Mouse (Mus musculus) frontal cortex, adult (tissue): ENCODE measurements around the gene Tubb5.

Experiments
- ATAC-seq: cut with Nextera tagmentation; 2 replicates; pipeline ENCODE4 v1.9.2; 2017; ENCODE audit warnings: mild to moderate bottlenecking, moderate library complexity, mixed read lengths; ENCODE audit not compliant: low TSS enrichment

Tubb5 gene

GRCm38 (mm10) chr17:35825109-35825850 lies 12.8 kb downstream of the Tubb5 start:
- ATAC-seq: no peak

GRCm38 (mm10) chr17:35824402-35824801 lies 13.7 kb downstream of the Tubb5 start:
- ATAC-seq: no peak

- peak; percentile 56 for ATAC-seq
These were observed 14.9 kb downstream of the Tubb5 start, which contains the start of gene Flot1 for GRCm38 (mm10) chr17:35822964-35823937. Gene Flot1 (plus strand): TSS chr17:35823230.

- ATAC-seq: no peak
These were observed 15.5 kb downstream of the Tubb5 start for GRCm38 (mm10) chr17:35822564-35822963.

GRCm38 (mm10) chr17:35821439-35822430 lies 16.4 kb downstream of the Tubb5 start, which contains the start of gene Ier3:
Gene Ier3 (plus strand): TSS chr17:35821684.
- ATAC-seq: peak; percentile 50

GRCm38 (mm10) chr17:35820111-35820510 lies 18.0 kb downstream of the Tubb5 start:
- ATAC-seq: no peak

GRCm38 (mm10) chr17:35817226-35817625 lies 20.9 kb downstream of the Tubb5 start:
- no peak for ATAC-seq

- ATAC-seq: no peak
These were observed 21.4 kb downstream of the Tubb5 start for GRCm38 (mm10) chr17:35816686-35817085.

- ATAC-seq: 0 out of 2 replicates have a peak, but pooled peaks have one; percentile 25
These were observed 22.3 kb downstream of the Tubb5 start for GRCm38 (mm10) chr17:35815836-35816235.

- no peak for ATAC-seq
These were observed 23.4 kb downstream of the Tubb5 start for GRCm38 (mm10) chr17:35814678-35815077.

GRCm38 (mm10) chr17:35813653-35814052 lies 24.5 kb downstream of the Tubb5 start:
- no peak for ATAC-seq

- ATAC-seq: peak; percentile 44; the same call in 1 of the 2 replicates
These were observed 24.9 kb downstream of the Tubb5 start for GRCm38 (mm10) chr17:35813245-35813647.

GRCm38 (mm10) chr17:35812736-35813135 lies 25.4 kb downstream of the Tubb5 start:
- ATAC-seq: no peak

- ATAC-seq: no peak
These were observed 25.8 kb downstream of the Tubb5 start for GRCm38 (mm10) chr17:35812307-35812706.

GRCm38 (mm10) chr17:35810900-35811648 lies 27.0 kb downstream of the Tubb5 start:
- no peak for ATAC-seq

- no peak for ATAC-seq
These were observed 28.7 kb downstream of the Tubb5 start for GRCm38 (mm10) chr17:35809395-35809794.

GRCm38 (mm10) chr17:35808073-35808472 lies 30.0 kb downstream of the Tubb5 start:
- ATAC-seq: peak; percentile 70; the same call in 1 of the 2 replicates

GRCm38 (mm10) chr17:35803858-35804399 lies 34.2 kb downstream of the Tubb5 start:
- no peak for ATAC-seq

GRCm38 (mm10) chr17:35803020-35803419 lies 35.1 kb downstream of the Tubb5 start:
- ATAC-seq: no peak

- no peak for ATAC-seq
These were observed 37.2 kb downstream of the Tubb5 start for GRCm38 (mm10) chr17:35800905-35801304.
